Mouse (Mus musculus): ENCODE data around the gene Gabra5.

Gene Gabra5

DNA sequence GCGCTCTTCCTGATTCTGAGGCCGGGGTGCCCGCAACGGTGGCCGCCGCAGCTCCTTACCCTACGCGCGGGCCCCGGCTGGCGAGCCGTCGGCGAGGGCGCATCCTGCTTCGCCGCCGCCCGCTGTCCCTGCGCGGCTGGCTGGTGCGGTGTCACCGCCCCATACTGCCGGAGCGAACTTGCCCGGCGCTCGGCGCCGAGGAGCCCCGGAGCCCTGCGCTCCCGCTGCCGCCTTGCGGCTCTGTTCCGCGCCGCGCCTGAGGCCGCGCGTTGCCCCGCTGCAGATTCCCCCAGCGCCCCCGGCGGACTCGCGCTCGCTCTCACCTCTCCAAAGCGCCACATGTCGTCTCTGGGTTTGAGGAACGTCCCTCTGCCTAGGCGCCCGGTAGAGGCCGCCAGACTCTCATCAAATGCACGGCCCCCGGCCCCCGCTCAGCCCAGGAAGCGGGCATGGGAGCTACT is at the start of gene Gabra5:
TSS of gene Gabra5 (minus strand) at position 379 of the 461 bp plus-strand sequence.
- no peak for DNase-seq (ENCODE audit: low spot score)

GRCm38 (mm10) chr7:57538565-57538964 is 28.7 kb upstream of the Gabra5 start:
- no peak for DNase-seq (ENCODE audit: low spot score)

- no peak for DNase-seq (ENCODE audit: low spot score)
Observed at GRCm38 (mm10) chr7:57532676-57533075, 22.8 kb upstream of the Gabra5 start.

DNA sequence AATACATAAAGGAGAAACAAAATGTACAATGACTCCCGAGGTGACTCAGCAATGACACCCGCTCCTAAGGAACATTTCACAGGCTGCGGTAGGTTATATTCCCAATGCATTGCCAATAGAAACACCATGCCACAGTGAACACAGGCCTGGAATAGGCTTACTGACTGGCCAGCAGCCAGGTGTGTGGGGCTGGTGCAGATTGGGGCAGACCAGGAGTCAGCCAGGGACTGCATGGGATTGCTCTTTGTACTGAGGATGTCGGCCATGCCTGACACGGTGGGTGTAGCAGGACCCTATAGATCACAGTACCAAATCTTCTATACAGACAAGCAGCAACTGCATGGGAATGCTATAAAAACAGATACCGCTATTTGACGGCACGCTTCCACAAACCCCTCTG is 20.1 kb upstream of the Gabra5 start:
- no peak for DNase-seq (ENCODE audit: low spot score)

GRCm38 (mm10) chr7:57529451-57529850 is 19.6 kb upstream of the Gabra5 start:
- no peak for DNase-seq (ENCODE audit: low spot score)

GRCm38 (mm10) chr7:57512955-57513354 is 3.1 kb upstream of the Gabra5 start:
- no peak for DNase-seq (ENCODE audit: low spot score)

GRCm38 (mm10) chr7:57508860-57509632 is 813 bp downstream of the Gabra5 start:
- DNase-seq (ENCODE audit: low spot score): no peak

DNA sequence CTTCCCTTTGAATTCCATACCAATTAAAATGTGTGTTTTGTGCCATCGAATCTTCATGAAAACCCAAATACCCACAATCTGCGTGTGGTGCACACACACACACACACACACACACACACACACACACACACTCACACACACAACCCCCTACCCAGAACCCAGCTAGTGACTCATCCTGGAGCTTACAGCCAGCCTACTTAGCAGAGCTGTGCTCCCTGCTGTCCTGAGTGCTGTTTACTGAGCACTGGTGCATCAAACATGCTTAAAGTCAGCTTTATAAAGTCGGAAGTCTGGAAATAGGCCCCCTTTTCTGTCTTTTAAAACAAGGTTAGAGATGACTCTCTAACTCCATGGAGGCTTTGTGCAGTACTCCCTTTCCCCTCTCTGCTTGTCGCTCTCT is 7.0 kb downstream of the Gabra5 start:
- no peak for DNase-seq (ENCODE audit: low spot score)

DNA sequence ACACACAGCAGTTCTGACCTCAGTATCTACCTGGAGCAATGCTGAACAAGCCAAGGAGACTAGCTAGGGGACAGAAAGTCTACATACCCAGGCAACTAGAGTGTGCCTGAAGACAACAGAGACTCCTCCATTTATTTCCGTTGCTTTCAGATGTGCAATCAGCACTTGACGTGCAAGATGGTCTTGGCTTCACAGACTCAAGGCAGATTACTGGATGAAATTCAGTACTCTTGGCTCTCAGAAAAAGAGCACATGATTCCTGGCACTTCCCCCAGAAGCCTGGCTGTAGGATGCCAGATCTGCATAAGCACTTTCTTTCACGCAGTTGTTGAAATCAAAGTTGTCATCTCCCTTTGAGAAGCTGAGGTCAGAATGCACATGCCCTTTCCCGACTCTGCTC is 18.1 kb downstream of the Gabra5 start:
- DNase-seq (ENCODE audit: low spot score): no peak

DNA sequence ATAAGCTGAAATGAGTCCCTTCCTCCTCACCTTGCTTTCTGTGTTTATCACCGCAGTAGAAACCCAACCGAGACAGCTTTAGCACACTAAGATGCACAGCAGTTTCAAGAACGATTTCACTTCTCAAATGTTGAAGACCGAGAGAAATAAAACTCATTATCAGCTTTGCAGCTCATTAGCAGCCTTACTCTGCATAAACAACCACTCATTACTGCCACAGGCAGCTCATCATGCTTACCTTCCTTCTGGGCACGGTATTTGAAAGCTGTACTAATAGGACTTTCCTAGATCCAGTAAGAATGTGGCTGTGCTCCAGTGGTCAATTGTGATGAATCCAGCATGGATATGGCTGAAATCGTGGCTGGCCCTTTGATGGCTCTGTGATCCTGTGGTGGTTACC is 23.0 kb downstream of the Gabra5 start:
- no peak for DNase-seq (ENCODE audit: low spot score)

- DNase-seq (ENCODE audit: low spot score): no peak
Observed at GRCm38 (mm10) chr7:57482896-57483295, 27.0 kb downstream of the Gabra5 start.

- no peak for DNase-seq (ENCODE audit: low spot score)
Observed at GRCm38 (mm10) chr7:57473811-57474525, 35.9 kb downstream of the Gabra5 start.

DNA sequence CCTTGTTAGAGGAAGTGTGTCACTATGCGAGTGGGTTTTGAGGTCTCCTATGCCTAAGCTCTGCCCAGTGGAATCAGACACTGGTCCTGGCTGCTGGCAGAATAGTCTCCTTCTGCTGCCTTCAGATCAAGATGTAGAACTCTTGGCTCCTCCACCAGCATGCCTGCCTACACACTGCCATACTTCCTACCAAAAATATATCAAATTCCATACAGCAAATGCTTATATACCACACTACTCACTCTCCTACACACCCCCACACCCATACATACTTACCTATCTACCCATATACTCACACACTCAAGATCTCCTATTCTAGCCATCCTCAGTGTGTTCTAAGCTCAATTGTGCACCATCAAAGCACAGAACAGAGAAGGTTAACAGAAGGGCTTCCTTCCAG is 38.5 kb downstream of the Gabra5 start:
- DNase-seq (ENCODE audit: low spot score): no peak

GRCm38 (mm10) chr7:57460354-57460753 is 49.5 kb downstream of the Gabra5 start:
- DNase-seq (ENCODE audit: low spot score): no peak

DNA sequence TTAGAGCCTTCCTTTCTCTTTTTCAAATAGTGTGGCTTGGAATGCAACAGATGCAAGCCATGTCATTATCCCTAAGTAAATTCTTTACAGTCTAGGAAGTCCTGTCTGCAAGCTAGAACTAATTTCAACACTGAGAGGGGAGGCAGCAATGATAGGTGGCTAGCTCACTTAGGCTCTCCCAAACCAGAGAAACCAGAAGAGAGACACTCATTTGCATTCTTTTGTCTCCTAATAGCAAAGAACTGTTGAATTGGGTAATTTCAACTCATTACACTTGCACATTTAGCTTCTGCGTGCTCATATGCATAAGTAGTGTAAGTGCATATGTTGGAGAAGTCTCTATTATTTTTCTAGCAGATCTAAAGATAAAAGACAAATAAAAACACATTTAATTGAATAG is 61.6 kb downstream of the Gabra5 start:
- no peak for DNase-seq (ENCODE audit: low spot score)

GRCm38 (mm10) chr7:57422675-57423074 is 87.2 kb downstream of the Gabra5 start:
- DNase-seq (ENCODE audit: low spot score): no peak

DNA sequence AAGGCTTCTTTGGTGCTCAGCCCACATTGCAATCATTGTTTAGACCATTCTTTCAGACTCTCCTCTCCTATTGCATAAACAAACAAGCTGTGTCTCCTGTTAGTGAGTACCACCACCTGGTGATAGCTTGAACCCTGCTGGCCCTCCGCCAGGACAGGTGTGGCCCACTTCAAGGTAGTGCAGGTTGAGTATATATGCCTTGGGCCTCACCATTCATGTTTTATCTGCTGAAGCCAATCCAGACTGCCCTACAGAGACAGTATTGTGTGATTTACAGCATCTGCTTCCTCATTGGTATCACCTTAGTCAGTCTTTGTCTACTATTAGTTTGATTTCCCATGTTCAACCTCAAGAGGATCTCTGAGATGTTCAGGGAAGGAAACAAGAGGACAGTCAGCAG is 88.8 kb downstream of the Gabra5 start:
- no peak for DNase-seq (ENCODE audit: low spot score)

- no peak for DNase-seq (ENCODE audit: low spot score)
Observed at GRCm38 (mm10) chr7:57419392-57419791, 90.5 kb downstream of the Gabra5 start, which contains the start of gene Gabrb3. TSS of gene Gabrb3 (plus strand) at chr7:57419692.

GRCm38 (mm10) chr7:57412896-57413295 is 97.0 kb downstream of the Gabra5 start:
- DNase-seq (ENCODE audit: low spot score): no peak

DNA sequence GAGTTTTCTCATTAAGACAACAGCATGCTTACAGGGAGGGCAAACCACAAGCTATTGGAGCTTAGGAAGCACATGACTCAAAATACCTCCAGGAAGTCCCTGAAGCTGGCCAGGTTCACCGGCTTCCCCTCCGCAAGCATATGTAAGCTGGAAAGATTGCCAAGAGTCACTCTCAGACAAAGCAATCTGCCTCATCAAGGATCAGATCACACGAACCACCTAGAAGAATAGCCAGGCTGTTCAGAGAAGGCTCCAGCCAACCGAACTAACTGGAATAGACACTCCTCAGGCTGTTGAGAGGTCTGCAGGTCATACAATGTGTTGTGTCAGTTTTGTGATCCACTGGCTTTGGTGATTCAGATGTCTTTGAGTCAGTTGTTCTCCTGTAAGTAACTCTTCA is 98.7 kb downstream of the Gabra5 start:
- DNase-seq (ENCODE audit: low spot score): no peak

- no peak for DNase-seq (ENCODE audit: low spot score)
Observed at GRCm38 (mm10) chr7:57393551-57393950, 116.3 kb downstream of the Gabra5 start.

DNA sequence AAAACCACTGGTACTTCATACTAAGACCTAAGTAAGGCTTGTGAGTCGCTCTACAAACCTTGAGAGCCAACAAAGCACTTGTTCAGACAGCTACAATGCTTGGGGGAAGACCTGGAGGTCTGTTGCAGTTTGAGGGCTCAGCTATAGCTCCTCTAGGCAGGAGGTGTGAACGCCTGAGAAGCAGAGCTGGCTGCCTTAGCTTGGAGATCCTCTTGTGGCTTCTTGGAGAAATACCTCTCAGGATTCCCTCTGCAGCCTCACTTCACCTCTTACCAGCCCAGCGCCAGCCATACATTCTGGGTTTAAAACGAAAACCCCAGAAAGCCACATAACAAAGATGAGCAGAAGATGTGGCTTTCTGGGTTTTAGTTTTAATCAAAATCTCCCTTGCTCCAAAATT is 119.8 kb downstream of the Gabra5 start:
- no peak for DNase-seq (ENCODE audit: low spot score)

GRCm38 (mm10) chr7:57387341-57387654 is 122.6 kb downstream of the Gabra5 start:
- DNase-seq (ENCODE audit: low spot score): no peak
